Mouse (Mus musculus) Patski (cell line): ENCODE data around the gene Gm21905. TPM values are rescaled to one million over a fixed set of nuclear protein-coding genes. Genes with fewer than 3 reads are reported as not detected.

Source experiments
- ATAC-seq: fragments of 100-300 bp; one replicate; pipeline ENCODE4 v1.8.0; 2021
- CTCF ChIA-PET: fragments of 350-600 bp; sonication (Branson Sonifier 250); formaldehyde crosslinking; loops from one replicate; lab custom pipeline; 2022; ENCODE audit warnings: inconsistent platforms; lab: Charles Lee
- POLR2A ChIA-PET: fragments of 350-600 bp; sonication (Branson Sonifier 250); formaldehyde crosslinking; loops from one replicate; lab custom pipeline; 2022; ENCODE audit warnings: antibody characterized with exemption, inconsistent platforms; lab: Charles Lee
- DNase-seq: peaks from one replicate; pipeline ENCODE4 v3.0.0-alpha.2; 2011; ENCODE audit warnings: low read depth, low spot score
- H3K27me3 ChIP-seq: fragments of 371-371 bp; one replicate; pipeline ENCODE4 v1.5.1; 2021
- CTCF ChIP-seq: fragments of 100-300 bp; IDR thresholded peaks from one replicate; pipeline ENCODE4 v1.5.1; 2021
- in situ Hi-C: fragments of 300-500 bp; cut with MboI; formaldehyde crosslinking; loops from 3 replicates; pipeline ENCODE4 v1.11.1; 2018; ENCODE audit warnings: low pct_unique_long_range_greater_than_20kb, mixed read lengths
- polyA plus RNA-seq: library from polyadenylated mRNA; unstranded; gene quantifications from one replicate; pipeline ENCODE4 v1.2.3, GENCODE M21; 2021

The Gm21905 gene
- polyA plus RNA-seq, 1 experiment from 2014 or later, result not detected

DNA sequence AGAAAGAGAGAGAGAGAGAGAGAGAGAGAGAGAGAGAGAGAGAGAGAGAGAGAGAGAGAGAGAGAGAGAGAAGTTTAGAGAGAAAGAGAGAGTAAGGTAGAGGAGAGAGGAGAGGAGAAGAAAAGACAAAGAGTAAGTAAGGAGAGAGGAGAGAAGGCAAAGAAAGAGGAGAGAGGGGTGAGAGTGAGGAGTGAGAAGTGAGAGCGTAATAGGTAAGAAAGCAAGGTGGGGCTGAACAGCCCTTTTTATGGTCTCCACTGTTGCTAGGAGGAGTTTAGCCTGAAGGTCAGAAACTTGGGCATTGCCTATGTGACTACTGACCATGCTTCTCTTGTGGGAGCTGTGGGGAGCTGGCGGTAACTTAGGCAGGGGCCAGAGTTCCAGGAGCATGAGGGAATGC, 4.9 kb downstream of the Gm21905 start, which contains the start of gene Gm5108:
TSS of gene Gm5108 (plus strand) at position 301 of the 400 bp plus-strand sequence.
- ChIA-PET CTCF (interaction anchor here (1.2 kb wide), 1 partner anchor 8 kb away, joined by 3 read pairs; no protein-coding TSS in a partner anchor), POLR2A (no interaction called here)
- H3K27me3 ChIP-seq, result no peaks in the 10 kb centered on the region
- in situ Hi-C loops, result no loop called here
- no peak for TF ChIP-seq CTCF
- DNase-seq, result no peak
- no peak for ATAC-seq

DNA sequence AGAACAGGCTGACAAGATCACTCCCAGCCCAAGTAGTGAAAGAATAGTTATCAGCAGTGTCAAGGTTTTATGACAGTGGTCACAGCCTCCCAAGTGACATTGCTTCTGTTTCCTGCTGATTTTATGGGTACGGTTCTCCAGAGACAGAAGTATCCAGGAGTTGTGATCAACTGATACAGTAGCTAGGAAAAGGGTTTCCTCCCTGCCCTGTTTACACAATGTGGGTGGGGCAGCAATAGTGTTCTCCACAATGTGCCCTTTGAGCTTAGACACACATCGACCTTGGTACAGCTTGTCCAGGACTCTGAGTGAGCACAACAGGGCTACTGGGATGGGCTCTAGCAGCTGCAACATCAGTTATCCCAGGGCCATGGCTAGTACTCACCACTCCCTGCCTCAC, 14.6 kb downstream of the Gm21905 start:
- no peak for DNase-seq
- ChIA-PET POLR2A (no interaction called here), CTCF (no interaction called here)
- ATAC-seq, result no peak
- in situ Hi-C loops, result no loop called here
- TF ChIP-seq CTCF, result no peak
- H3K27me3 ChIP-seq, result no peaks in the 10 kb centered on the region

DNA sequence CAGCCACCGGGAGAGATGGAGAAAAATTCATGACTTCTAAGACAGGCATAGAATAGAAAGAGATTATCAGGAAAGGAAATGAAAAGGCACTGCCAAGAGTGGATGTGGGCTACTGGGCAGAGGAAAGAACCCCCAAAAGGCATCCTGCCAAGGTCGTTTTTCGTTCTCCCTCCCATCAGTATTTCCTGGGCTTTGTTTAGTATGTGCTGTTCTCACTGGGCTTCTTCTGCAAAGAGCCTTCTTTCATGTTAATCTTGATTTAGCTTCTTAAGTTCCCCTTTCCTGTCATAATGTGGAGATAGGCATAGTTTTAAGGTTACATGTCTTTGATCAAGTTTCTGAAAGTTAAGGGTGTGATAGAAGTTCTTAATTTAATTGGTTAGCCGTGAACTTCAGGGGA, 15.6 kb downstream of the Gm21905 start:
- H3K27me3 ChIP-seq, result no peaks in the 10 kb centered on the region
- TF ChIP-seq CTCF, result no peak
- no peak for ATAC-seq
- no peak for DNase-seq
- in situ Hi-C loops, result no loop called here
- ChIA-PET CTCF (no interaction called here), POLR2A (no interaction called here)

DNA sequence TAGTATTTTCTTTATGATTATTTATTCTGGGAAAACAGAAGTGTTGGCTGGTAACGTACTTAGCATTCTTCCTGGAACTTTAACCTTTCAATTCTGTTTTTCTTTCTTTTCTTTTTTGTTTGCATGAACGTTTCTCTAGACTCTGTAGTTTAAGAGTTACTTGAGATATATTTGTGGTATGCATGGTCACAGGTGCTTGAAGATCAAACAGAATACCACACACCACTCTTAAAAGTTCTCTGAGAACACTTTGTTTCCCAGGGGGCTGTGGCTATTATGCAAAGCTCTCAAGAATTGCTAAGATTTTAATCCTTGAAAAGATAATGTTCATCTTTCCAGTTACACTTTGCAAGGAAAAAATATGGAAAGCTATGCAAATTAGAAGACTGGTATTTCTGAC, 41.7 kb downstream of the Gm21905 start:
- DNase-seq (no peak), ATAC-seq (no peak)
- H3K27me3 ChIP-seq, result no peaks in the 10 kb centered on the region
- in situ Hi-C loops, result no loop called here
- no peak for TF ChIP-seq CTCF
- CTCF ChIA-PET, result no interaction called here
- POLR2A ChIA-PET, result no interaction called here

DNA sequence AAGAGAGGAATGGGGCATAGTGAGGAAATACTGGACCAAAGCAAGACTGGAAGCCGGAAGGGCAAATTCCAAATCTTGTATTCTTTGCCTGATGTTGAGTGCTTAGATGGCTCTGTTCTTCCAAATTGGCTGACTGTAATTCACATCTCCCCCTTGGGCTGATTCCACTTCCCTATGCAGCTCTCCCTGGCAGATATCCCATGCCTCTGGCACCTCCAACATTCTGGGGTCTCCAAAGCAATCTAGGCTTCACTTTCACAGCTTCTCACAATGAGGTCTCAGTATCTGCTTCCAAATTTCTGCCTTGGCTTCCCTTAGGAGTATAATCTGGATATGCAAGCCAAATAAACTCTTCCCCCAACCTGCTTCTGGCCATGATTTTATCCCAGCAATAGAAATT, 47.3 kb downstream of the Gm21905 start:
- ChIA-PET CTCF (interaction anchor here (1.3 kb wide), 1 partner anchor 86 kb away, joined by 3 read pairs; no protein-coding TSS in a partner anchor), POLR2A (no interaction called here)
- no peak for ATAC-seq
- in situ Hi-C loops, result no loop called here
- no peak for DNase-seq
- no peak for TF ChIP-seq CTCF
- no peaks in the 10 kb centered on the region for H3K27me3 ChIP-seq

DNA sequence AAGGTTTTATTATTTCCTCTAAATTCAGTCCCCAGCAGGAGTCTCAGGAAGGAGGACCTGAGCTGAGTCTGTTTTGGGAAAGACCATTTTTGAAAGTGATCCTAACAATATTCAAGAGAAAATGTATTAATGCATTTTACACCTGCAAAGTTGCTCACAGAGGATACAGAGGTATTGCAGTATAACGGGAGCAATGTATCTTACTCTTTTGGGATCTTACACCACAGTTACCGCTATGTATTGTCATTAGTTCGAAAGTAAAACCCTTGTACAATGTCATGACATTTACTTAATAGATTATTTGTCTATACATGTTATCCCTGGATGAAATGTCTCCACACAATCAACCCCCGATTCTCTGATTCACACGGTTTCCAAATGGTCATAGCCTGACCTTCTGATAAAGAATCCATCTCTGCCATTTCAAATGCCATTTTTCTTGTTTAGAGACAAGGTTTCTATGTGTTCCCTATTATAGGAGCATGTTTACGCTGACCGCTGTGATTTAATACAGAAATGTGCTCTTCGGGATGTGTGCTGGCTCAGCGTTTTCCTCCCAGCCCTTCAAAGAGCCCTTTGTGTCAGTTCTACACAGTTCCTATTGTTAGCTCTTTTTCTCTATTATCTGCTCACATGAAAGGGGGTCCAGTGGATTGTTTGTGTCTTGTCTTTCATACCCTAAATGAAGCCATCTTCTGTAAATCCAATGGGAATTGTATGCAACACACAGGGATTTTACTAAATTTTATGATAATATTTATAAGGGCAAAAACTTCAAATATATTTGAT, 61.6 kb downstream of the Gm21905 start:
- in situ Hi-C loops, result no loop called here
- no peaks in the 10 kb centered on the region for H3K27me3 ChIP-seq

DNA sequence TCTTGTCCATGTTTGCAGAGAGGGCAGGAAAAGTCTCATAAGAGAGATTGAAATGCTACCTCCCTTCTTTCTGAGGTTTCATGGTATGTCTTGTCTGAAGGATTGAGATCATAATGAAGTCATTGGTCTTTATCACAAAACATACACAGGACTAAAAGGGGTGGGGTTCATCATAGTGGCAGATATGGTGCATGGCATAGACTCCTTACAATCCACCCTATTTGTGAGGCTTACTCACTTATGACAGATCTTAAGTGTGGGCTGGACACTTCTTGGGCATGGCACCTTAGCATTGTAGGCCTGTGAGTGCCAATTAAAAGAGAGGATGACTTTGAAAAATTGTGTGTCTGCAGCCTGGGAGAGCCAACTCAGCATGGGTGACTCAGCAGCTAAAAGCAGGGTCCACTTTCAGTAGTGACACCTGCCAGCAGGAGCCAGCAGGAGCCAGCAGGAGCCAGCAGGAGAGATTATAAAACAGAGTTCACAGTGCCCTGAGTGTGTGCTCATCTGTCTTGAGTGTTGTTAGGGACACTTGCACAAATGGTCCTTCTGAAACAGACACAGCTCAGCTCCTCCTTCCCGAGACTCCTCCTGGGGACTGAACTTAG, 62.6 kb downstream of the Gm21905 start:
- in situ Hi-C loops, result no loop called here
- TF ChIP-seq CTCF, result no peak
- POLR2A ChIA-PET, result no interaction called here
- DNase-seq, result no peak
- H3K27me3 ChIP-seq, result no peaks in the 10 kb centered on the region
- CTCF ChIA-PET, result no interaction called here
- ATAC-seq, result no peak

More for the DNA sequence above, 61.6 kb downstream of the Gm21905 start:
- POLR2A ChIA-PET, result no interaction called here
- TF ChIP-seq CTCF, result no peak
- DNase-seq, result no peak
- CTCF ChIA-PET, result no interaction called here
- ATAC-seq, result no peak

Other genes with a start within 250 kb of the Gm21905 start
- 1.8 TPM for gene Atp8a1, start 99.0 kb downstream of the Gm21905 start, polyA plus RNA-seq
- not detected for gene Gm5108, start 4.8 kb downstream of the Gm21905 start, polyA plus RNA-seq
- gene Grxcr1, start 85.4 kb upstream of the Gm21905 start, polyA plus RNA-seq, result not detected